Mouse (Mus musculus) left cerebral cortex, postnatal 14 days (tissue): ENCODE results near the gene Slc26a1. TPM values are rescaled to one million over a fixed set of nuclear protein-coding genes. Genes with fewer than 3 reads are reported as not detected.

ENCODE experiments used
- DNase-seq, 2 experiments: peaks; one replicate each; pipeline ENCODE4 v3.0.0; 2021 to 2022; ENCODE audit warnings: low spot score in 2 of 2, mixed read lengths in 1 of 2
- intact Hi-C: fragments of 180-260 bp; cut with DNase I; formaldehyde crosslinking; loops from one replicate; pipeline ENCODE4 v1.15.1; 2025
- total RNA-seq, 2 experiments: library from RNA; stranded (reverse); gene quantifications; 2 replicates each; pipeline ENCODE4 v1.2.3; 2021

The Slc26a1 gene
- total RNA-seq, 2 experiments from 2014 or later, result 1.3 to 2.6 TPM

GRCm38 (mm10) chr5:108694352-108695261, 19.2 kb upstream of the Slc26a1 start:
- DNase-seq, result no peak
- intact Hi-C loops, result loop anchor here (5.0 kb wide), 1 partner anchor 33 kb away; no protein-coding TSS in a partner anchor

DNA sequence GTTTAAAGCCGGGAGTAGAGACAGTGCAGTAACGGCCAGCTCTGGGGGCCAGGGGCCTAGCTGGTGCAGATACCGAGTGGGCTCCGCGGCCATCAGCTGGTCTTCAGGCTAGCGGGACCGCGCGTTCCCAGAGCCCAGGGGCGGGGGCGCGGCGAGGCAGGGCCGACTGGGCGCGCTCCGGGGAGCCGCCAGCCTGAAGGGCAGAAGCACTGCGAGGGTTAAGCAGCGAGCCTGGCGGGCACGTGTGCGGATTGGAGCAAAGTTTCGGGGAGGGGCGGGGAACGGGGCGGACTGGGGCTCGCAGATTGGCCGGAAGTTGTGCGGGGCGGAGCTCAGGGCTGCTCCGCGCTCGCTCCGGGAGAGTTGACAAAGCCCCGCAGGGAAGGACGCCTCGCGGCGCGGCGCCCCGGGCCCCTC, 18.5 kb upstream of the Slc26a1 start:
- peak; percentile 42 to 76 for DNase-seq
- intact Hi-C loops, result loop anchor here (5.0 kb wide), 1 partner anchor 33 kb away; no protein-coding TSS in a partner anchor

- intact Hi-C loops, result loop anchor here (5.0 kb wide), 1 partner anchor 35 kb away; no protein-coding TSS in a partner anchor
- no peak for DNase-seq
Observed at GRCm38 (mm10) chr5:108692271-108692670, 16.9 kb upstream of the Slc26a1 start, which contains the start of gene Fgfrl1. Gene Fgfrl1 (plus strand): TSS chr5:108692382.

GRCm38 (mm10) chr5:108691152-108691551, 15.8 kb upstream of the Slc26a1 start:
- no peak for DNase-seq
- intact Hi-C loops, result loop anchor here (5.0 kb wide), 1 partner anchor 36 kb away; no protein-coding TSS in a partner anchor

- DNase-seq, result peak in 1 of 2 experiments; percentile 62
- intact Hi-C loops, result no loop called here
Observed at GRCm38 (mm10) chr5:108689091-108689490, 13.7 kb upstream of the Slc26a1 start.

DNA sequence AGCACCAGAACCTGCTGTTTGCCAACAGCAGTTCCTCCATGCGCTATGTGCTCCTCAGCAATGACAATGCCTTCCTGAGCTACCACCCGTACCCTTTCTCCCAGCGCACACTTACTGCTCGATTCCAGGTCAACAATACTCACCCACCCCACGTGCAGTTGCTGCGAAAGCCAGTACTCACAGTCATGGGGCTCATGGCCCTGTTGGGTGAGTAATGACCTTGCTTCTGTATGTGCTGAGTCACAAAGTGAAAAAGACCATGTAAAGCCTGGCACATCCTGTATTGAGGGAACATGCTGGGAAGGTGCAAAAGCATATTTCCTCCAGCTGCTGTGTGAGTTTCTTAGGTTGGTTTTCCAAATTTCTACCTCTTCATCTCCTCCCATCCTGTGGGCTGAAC, 5.5 kb upstream of the Slc26a1 start:
- intact Hi-C loops, result no loop called here
- no peak for DNase-seq

GRCm38 (mm10) chr5:108679909-108680308, 4.5 kb upstream of the Slc26a1 start:
- no peak for DNase-seq
- intact Hi-C loops, result loop anchor here (5.0 kb wide), 1 partner anchor 47 kb away; no protein-coding TSS in a partner anchor

- intact Hi-C loops, result loop anchor here (5.0 kb wide), 1 partner anchor 49 kb away; no protein-coding TSS in a partner anchor
- no peak for DNase-seq
Observed at GRCm38 (mm10) chr5:108678296-108678854, 3.0 kb upstream of the Slc26a1 start.

- intact Hi-C loops, result loop anchor here (1.0 to 5.0 kb wide), 2 partner anchors 8 to 50 kb away; partner anchors contain the start of gene Dgkq
- peak; percentile 83 to 93 for DNase-seq
Observed at GRCm38 (mm10) chr5:108677605-108678295, 2.4 kb upstream of the Slc26a1 start.

DNA sequence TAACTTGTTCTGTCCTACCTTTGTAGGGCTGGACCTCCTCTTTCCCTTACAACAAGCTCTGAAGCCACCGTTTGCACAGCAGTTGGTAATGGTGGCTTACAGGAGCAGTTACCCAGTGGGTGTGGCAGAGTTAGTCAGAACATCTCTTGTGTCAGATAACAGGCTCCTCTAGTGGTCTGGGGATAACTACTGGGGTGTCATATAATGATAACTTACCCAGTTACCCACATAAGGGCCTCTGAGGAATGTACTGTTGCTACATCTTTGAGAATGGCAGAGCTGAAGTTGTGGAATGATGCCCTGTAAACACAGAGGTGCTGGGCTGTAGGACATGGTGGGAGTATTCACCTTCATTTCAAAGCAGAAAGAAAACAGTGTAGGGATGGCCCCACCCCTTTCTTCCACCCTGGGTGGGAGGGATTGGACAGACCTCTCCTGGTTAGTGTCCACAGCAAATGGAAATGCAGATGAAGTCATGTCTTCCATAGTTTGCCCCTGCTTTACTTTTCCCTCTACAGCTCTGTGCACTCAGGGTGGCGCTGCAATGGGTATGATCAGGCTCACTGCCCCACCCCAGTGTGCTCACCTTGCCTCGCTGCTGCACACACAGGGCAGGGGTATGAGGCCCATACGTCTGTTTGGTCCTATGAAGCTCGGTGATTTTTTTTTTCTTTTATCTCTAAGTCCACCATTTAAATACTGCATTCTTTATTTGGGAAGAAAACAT, 1.6 kb upstream of the Slc26a1 start:
- DNase-seq, result peak in 1 of 2 experiments; percentile 35
- intact Hi-C loops, result loop anchor here (1.0 to 5.0 kb wide), 2 partner anchors 8 to 50 kb away; partner anchors contain the start of gene Dgkq

DNA sequence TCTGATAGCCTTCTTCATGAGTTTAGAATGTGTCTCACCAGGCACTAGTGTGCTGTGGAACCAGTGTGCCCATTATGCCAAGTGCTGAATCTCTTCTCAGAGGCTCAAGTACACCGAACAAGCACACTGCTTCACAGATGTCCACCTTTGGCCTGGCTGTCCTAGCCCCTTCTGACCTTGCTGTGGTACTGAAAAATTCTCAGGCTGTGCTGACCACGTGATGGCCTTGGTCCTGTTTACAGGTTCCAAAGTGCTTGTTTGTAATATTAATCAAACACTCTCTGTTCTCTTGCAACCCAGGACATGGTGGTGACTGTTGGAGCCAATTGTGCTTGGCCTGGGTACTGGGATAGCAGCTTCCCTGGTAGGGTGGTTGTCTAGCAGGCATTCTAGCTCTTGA, 745 bp downstream of the Slc26a1 start:
- intact Hi-C loops, result loop anchor here (5.0 kb wide), 1 partner anchor 53 kb away; no protein-coding TSS in a partner anchor
- no peak for DNase-seq

DNA sequence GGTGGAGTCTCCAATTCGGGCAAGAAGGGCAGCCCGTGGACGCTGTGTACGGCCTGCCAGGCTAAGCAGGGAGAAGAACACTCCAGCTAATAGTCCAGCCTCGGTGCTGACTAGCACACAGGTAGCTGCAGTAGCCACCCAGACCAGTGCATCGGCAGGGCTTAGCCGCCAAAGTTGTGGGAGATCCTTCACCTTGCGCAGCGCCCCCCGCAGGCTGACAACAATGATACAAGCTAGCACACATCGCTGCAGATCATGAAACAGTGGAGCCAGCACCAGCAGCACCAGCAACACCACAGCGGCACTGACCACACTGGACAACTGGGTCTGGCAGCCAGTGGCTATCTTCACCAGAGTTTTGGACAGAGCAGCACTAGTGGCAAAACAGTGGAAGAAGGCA, 3.6 kb downstream of the Slc26a1 start:
- intact Hi-C loops, result no loop called here
- no peak for DNase-seq

DNA sequence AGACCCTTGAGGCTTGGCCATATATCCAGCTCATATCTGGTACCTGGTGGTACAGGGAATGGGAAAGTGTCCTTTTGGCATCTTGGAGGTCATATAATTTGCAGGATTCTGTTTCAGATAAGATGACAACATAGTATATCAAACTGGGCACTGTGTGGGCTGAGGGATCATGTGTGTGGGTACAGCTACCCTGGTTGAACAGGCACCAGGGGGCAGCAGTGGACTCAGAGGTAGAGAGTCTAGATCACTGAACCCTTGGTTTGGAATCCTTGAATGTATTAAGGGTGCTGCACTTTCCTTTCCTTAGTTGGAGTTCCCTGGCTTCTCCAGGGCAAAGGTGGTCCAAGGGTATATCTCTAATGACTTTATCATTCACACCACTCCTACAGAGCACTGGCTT, 4.6 kb downstream of the Slc26a1 start:
- intact Hi-C loops, result no loop called here
- DNase-seq, result no peak

DNA sequence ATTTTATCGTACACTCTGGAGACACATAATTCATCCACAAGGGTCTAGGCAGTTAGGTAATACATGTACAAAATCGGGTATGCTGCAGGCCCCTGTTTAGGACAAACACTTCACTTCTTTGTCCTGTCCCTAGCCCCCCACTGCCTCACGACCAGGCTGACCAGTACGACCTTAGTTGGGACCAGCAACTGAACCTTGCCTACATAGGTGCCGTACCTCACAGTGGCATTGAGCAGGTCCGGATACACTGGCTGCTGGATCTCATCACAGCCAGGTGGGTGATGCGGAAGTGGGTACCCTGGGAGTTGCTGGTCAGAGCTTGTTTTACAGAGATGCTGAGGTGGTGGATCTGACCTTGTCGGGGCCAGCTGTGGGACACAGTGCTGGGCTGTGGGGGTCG, 5.4 kb downstream of the Slc26a1 start:
- no peak for DNase-seq
- intact Hi-C loops, result loop anchor here (1.0 to 10.0 kb wide), 2 partner anchors 7 to 1435 kb away; partner anchors contain the start of gene Gtpbp6

GRCm38 (mm10) chr5:108668977-108669936, 6.1 kb downstream of the Slc26a1 start, which contains the start of gene Dgkq:
Gene Dgkq (minus strand): TSS chr5:108669672.
- intact Hi-C loops, result loop anchor here (1.0 to 10.0 kb wide), 2 partner anchors 8 to 1436 kb away; partner anchors contain the start of gene Gtpbp6
- peak; percentile 90 to 92 for DNase-seq

- intact Hi-C loops, result loop anchor here (10.0 kb wide), 1 partner anchor 1436 kb away; the partner anchor contains the start of gene Gtpbp6
Observed at GRCm38 (mm10) chr5:108668387-108668932, 6.9 kb downstream of the Slc26a1 start.

DNA sequence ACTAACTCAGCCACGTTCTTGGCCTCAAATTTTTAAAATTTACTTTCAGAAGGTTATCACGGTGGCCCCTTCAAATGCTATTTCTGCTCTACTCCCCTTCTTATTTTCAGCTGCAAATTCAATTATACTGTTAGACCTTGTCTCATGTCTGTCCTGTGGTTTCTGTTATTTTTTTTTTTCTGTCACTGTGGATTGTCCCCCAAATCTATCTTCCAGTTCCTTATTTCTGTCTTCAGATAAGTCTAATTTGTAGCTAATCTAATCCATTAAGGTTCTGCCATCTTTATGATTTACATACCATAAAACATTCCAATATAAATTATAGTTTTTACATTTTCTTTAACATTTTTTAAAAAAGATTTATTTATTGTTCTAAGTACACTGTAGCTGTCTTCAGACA, 8.0 kb downstream of the Slc26a1 start:
- no peak for DNase-seq
- intact Hi-C loops, result loop anchor here (10.0 kb wide), 1 partner anchor 1437 kb away; the partner anchor contains the start of gene Gtpbp6

More at GRCm38 (mm10) chr5:108668387-108668932, 6.9 kb downstream of the Slc26a1 start:
- DNase-seq, result no peak
